Mouse (Mus musculus) spleen, adult 12 weeks (tissue): Measurements from ENCODE around the gene Pidd1.
A peak's percentile ranks its signal among the peaks of the same experiment; 100 is the strongest.

ENCODE experiments used
- DNase-seq: peaks from one replicate; pipeline ENCODE4 v3.0.0; 2022; ENCODE audit warnings: low spot score

Gene Pidd1

DNA sequence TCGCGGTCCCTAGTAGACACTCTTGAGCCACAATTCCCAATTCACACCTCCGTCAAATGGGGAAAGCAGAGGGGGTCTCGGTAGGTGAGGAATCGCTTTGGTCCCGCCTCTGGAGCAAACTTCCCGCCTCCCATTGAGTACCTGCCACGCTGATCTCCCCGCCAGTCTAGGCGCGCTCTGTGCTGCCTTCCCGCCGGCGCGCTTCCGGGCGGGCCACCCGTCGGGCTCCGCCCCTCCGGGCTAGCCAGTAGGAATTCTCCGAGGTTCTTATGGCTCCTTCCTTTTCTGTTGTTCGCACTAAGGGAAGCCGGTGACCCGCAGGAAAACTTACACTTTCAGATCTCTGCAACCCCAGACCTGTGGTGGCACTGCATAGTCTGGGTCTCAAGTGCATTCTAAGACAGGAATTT, at the start of gene Pidd1:
Gene Pidd1, minus strand, starts transcription at position 198 of the 410 bp plus-strand sequence.
- peak; percentile 62 for DNase-seq

DNA sequence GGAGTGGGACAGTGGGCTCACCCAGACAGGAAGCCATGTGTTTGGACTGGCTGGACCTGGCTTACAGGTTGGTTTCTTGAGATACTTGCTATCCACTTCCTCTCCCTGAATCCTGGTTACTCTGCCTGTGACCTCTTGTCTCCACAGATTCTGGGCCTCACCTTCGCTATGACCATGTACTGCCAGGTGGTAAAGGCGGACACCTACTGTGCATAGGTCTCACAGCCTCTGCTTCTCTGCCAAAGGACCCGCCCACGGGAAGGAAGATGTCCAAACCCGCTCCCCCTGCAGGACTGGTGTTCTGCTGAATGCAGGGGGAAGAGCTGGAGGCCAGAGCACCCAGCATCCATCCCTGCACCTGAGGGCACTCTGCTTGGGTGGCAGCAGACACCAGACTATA, 48.9 kb upstream of the Pidd1 start:
- no peak for DNase-seq

DNA sequence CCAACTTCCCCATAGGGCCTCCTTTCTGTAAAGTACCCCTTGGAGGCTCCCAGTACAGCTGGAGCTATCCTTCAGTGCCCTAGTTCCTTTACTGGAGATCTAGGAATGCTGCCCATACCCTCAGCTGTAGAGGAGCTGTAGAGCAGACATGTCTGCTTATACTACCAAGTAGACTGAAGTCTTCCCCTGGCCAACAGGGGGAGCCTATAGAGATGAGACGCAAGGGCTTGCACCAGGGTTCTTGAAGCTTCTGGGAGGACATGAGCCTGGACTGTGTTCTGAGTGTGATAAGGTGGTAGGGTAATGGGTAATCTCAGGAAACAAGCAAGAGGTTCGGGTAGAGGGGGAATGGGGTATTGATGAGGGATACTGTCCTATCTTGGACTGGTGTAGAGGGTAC, 47.3 kb upstream of the Pidd1 start:
- DNase-seq, result no peak

DNA sequence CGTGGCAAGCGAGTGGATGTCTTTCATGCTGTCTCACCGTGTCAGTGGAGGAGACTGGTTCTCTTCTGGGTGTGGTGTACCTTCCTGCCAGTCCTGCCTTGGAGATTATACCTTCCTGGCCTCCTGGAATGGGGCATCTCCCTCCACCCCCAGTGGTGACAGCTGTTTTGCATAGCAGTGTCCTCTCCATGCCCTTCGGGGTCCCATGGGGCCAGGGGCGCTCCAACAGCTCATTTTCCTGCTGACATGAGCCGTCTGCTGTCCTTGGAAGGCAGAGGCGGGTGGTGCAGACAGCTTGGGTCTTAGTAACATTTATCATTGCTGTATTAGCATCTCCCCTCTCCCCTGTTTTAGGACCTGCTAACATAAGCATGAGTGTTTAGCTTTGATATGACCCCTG, 43.3 kb upstream of the Pidd1 start:
- DNase-seq, result no peak

DNA sequence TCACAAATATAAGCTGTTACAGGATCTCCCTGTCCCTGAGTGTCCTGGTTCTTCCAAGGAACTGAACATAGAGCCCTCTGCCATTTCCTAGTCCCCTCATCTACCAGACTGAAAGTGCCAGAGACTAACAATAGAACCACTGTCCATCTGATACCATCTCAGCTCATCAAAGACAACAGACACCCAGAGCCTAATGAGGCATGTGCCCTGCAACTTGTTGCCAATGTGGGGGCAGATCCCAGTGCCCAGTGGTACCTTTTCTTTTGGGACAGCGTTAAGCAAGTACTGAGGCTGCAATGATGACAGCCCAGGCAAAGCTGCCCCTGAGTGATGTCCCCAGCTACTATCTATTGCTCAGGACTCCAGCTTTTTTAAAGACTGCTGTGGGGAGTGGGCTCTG, 42.4 kb upstream of the Pidd1 start:
- DNase-seq, result no peak

DNA sequence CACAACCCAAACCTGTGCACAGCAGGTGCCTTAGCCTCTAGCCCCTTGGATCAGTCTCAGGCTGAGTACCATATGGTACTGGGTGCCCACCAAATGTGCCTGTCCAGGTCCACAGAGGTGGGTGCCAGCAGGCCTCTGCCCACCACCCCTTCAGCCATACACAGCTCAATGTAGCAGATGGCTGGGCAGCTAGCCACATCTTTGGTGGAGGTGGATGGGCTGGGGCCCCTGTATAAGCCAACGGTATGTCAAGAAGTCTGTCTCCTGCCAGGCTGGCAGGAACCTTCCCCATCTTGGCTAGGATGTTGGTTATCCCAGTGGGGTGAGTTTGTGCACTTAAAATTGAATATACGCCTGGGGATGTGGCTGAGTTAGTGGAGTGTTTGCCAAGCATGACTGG, 41.8 kb upstream of the Pidd1 start:
- no peak for DNase-seq

DNA sequence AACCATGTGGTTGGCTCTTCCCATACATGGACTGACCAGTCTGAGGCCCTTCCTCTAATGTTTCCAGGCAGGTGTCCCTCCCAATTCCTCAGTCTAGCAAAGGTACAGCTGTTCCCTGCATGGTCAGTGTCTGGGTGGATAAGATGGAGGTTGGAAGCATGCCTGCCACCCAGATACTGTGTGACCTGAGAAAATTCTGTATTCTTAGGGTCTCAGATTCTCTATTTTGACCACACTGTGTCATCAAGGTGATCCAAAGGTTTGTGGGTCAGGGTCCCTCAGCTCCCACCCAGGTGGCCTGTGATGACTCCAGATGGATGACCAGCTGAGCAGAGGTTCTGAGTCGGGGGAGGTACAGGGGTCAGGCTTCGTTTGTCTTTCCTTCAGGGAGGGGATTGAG, 41.4 kb upstream of the Pidd1 start:
- no peak for DNase-seq

DNA sequence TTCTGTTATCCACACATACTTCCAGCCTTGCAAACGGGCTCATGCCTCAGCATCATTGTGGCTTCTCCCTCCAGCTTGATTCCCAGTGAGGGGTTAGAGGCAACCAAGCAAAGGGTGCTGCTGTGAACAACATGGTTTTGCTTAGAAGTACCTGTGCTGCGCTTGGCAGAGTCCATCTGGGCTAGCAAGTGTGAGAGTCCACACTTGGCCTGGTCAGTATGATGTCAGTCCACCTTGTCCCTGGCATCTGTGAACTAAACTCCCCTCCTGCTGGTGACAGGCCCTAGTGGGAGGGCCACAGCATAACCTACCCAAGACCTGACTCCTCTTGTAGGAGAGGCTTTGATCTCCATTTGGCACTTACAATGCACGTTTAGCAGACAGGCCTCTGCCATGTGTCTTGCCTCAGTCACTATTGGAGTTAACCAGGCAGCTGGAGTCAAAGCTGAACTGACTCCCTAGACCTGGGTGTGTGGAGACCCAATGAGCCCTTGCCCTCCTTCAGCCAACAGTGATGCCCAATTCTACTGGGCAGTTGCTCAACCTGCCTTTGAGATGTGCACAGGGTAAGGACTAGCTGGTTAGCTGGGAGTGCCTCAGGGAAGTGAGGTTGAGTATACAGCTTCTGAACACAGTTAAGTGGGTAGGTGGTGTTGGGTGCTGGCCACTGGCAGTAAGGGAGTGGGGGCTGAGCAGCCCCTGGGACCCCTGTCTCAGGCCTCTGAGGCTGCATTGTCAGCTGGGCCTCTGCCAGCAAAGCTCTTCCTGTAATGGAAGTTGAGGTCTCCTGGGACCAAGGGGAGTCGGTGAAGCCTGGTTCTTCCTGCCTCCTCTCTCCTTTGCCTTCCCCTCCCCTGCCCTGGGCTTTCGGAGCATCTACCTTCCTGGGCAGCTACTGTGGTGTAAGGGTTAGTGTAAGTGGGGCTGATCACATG, 40.6 kb upstream of the Pidd1 start:
- DNase-seq, result no peak

DNA sequence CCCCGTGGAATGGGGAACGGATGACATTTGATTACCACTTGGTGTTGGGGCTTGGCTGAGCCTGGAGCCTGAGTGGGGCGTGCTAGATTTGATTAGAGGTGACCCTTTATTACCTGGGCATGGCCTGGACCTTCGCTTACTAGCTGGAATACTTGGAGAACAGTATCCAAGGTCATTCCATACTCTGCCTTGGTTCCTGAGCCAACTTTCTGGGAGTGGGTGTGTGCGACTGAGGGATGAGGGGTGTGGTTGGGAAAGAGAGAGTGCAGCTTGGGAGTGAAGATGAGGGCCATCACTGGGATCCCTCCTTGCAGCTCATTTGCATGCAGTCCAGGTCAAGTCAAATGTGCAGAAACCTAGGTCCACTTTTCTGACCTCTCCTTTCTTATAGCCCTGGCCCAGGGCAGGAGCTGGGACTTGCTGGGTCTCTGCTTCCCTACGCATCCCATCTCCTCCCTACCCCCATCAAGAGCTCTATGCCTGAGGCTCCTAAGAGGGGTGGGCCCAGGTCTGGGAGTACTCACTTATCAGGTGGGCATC, 39.4 kb upstream of the Pidd1 start:
- no peak for DNase-seq

DNA sequence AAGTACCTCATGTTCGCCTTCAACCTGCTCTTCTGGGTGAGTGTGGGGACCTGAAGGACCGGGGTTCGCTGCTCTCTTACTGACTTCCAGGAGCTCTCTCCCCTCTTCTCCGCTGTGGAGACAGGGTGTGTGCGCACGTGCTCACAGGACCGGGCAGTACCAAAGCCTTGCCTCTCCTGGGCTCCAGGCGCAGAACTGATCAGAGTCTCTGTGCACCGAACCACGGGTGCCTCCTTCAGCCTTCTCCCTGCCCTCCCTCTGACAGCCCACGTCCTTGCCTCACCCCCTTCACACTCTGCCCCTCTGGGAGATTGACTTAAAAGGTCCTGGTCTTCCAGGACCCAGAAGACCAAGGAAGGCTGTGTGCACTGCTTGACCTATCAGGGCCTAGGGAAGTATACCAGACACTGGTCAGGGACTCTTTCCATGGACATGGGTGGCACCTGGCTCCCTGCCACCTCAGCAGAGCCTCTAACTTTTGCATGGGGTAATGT, 38.8 kb upstream of the Pidd1 start:
- no peak for DNase-seq

DNA sequence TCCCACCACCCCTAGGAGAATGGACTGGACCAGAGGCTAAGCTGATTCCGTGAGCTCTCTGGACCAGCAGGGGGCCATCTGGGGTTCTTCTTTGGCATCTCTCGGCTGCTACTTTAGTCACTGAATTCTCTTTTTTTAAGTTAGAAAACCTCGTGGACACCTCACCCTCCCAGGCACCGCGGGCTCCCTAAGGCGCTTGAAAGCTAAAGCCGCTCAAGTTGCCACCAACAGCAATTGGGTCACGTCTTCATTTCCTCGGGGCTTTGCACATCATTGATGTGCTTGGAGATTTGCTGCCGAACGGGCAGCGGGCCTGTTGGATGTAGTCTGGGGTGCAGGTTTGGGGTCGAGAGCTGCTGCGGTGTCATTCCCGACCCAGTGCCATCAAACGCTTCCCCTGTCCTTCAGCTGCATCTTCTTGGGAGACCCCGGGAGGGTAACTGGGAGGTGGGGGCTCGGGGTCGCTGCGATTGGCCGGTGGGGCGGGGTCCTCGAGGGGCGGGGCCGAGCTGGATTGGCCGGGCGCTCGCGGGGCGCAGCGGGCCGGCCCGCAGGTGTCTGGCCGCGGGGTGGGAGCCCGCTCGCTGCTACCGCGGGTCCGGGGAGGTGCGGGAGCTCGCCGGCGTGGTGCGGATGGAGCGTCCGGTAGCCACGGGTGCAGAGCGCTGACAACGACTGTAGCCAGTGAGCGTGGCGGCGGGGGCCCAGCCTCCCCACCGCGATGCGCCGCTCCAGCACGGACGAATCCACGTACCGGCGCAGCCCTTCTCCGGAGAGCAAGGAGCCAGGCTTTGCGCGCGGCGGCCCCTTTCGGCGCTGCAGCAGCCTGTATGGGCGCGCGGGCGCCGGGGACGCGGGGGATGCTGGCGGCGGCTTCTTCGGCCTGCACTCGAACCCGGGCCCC, 37.9 kb upstream of the Pidd1 start:
- no peak for DNase-seq

DNA sequence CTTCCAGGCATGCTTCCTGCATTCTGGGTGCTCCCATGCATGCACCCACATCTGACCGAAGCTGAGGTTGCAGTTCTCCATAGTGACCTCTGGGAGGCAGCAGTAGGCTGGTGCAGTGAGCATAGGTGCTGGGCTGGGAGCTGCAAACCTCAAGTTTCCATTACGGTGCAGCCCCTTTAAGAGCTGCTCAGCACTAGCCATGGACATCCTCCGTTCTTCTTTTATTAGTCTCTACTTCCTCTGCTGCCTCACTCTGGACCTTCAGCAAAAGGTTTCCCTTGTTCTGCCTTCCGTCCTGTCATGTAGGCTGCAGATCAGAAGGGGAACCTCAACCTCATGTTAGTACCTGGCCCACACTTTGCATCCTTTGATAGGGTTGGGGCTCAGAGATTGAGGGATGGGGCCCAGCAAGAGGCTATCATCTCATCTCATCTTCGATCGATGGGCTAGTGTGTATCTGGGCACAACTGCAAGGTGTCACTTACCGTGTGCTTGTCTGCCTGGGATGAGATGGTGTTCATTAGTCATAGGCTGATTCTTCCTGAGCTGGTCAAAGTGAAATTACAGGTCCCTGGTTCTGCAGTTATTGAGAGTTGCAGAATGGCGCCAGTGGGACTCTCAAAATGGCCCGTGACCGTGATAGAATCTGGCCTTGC, 37.1 kb upstream of the Pidd1 start:
- peak; percentile 67 for DNase-seq

DNA sequence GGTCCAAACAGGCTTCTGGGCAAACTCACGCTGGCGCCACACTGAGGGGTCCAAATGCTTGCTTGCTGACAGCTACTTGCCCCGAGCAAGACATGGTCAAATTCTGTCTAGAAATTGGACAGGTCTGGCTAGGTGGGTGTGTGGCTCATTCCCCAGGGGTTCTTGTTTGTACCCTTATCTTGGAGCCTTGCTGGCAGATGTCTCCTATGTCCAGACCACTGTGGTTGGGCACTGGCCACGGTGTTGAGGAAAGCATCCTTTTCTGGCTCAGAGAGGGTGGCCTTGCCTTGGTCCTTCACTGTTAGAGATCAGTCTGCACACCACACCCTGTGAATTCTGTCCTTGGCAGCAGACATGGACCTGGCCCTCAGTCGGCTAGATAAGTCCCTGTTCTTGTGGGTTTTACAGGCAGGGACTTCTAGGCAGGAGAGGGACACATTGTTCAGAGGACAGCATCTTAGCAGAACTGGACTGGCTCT, 34.5 kb upstream of the Pidd1 start:
- DNase-seq, result no peak

DNA sequence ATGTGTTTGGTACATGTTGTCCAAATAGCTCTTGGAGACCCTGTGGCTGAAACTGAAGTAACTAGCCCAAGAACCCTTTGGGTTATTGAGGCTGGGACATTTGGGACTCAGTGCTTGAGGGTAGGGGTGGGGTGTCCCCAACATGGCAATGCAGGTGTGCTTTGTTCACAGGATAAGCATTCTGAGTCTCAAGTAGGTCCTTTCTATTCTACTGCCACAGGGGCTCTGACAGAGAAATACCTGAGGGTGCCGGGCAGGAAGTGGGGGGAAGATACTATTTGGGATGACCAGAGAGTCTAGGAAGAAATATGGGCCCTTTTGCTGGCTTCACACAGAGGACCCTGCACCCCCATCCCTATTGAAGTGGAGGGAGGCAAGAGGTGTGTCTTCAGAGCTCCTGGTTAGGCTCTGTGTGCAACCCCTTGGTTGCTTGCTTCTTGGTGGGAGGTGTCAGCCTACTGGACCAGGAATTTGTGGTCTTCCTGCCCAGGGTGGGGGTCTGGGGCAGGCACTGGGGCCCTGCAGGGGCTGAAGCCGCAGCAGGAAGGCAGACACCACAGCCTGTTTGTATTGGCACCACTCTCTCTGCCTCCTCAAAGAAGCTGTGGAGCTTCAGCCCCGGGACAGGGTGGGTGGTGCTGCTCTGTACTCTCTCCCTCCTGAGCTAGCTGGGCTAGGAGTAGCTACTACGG, 33.9 kb upstream of the Pidd1 start:
- DNase-seq, result no peak

DNA sequence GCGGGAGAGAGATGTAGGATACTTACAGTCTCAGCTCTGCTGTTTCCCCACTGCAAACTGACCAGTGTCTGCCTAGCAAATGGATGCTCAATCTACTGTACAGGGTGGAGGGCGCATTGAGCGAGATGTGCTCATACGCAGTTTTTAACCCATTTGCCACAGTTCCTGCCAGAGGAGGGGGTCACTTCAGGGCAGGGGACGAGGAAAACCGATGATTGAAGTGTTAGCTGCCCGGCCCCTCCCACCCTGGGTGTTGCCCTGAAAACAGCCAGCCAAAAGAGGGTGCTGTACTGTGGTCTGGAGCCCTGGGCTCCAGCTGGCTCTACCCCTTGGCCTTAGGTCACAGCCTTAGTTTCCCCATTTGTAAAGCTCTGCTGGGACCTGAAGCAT, 33.2 kb upstream of the Pidd1 start:
- DNase-seq, result no peak

DNA sequence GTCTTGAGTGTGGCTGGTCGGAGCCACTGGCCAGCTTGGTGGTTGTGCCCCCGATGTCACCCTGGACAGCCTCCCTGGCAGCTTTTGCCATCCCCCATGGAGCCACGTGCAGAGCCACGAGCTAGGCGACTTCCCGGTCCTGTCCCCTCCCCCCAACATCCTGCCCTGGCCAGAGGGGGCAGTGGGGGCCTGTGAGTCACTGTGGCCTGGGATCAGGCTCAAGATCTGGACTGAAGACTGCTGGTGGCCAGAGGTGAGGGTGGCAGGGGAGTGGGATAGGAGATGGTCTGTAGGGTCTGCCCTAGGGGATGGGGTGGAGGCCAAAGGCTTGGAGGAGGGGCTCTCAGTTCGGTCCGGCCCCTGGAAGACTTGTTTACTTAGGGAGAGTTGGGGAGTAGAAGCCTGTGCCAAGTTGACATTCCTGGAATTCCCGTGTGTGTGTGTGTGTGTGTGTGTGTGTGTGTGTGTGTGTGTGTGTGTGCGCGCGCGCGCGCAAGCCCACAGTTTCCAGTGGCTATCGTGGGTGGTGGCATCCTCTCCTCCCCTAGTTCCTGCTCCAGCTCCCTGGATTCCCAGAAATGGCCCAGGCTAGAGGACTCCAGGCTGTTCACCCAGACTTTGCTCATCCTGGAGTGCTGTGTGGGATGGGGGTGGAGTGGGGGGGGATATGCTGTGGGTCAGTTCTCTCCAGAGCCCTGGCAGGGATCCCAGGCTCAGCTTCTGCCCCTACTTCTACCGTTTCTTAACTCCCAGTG, 32.6 kb upstream of the Pidd1 start:
- no peak for DNase-seq

DNA sequence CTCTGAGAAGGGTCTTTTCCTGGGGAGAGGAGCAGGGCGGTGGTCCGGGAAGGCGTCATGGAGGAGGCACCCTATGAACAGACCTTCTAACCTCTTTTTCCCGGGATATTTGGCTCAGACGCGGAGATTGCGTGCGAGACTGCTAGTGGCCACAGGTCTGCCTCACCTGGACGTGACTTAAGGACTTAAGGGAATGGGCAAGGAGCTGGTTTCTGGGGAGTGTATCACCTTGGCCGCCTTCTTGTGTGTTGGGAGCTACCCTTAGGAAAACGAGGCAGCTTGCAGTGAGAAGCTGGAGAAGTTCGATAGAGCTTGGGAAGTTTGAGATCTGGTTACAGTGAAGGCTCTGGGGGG, 32.0 kb upstream of the Pidd1 start:
- DNase-seq, result no peak

DNA sequence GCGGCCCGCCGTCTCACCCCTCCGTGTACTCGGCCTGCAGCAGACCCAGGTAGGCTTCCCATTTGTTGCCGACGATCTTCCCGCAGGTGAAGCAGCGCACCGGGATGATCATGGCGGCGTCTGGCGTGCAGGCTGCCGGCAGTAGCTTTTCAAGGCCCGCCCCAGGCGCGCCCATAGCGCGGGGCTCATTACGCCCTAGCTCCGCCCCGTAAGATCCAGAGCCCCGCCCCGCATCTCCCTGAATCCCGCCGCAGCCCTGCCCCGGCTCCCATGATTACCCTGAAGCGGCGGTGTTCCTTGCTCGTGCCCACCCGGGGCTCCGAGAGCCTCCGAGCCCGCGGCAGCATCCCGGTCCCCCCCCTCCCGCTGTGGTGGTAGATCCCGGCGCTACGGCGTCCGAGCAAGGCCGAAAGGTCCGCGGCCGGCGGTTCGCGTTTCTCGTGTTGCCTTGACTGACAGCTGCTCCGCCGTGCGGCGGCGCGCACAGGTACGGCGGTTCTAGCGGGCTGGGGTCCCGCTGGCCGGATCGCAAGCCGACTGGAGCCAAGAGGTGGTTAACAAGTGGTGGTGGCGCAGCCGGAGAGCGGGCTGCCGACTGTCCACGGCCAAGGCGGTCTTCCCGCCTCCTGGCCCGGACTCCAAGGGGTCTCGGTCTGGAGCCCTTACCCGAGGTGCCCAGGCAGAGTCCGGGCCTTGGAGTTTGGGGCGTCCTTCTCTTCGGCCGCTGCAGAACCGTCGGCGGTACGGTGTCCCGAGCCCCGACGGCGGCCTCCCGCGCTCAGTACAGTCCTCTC, 31.4 kb upstream of the Pidd1 start, which contains the start of the genes Polr2l and Tspan4:
Gene Polr2l, minus strand, starts transcription at position 122 of the 794 bp plus-strand sequence.
Gene Tspan4, plus strand, starts transcription at position 230 of the 794 bp plus-strand sequence.
- DNase-seq, result peak; percentile 86

DNA sequence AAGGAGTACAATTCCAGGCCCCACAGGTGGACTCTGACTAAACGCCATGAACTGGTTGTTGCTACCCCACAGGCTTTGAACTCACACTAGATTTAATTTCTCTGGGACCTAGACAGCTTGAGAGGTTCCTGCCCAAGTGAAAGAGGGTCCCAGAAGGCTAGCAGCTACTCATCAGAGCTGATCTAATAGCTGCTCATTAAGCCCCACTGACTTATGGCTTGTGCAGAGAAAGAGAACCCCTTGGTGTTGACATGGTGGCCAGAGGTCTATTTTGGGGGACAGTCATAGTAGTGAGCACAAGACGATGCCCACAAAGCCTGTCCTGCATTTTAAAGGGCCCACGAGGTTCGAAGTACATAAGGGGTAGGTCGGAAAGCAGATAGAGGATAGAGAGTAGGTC, 30.3 kb upstream of the Pidd1 start:
- DNase-seq, result no peak

DNA sequence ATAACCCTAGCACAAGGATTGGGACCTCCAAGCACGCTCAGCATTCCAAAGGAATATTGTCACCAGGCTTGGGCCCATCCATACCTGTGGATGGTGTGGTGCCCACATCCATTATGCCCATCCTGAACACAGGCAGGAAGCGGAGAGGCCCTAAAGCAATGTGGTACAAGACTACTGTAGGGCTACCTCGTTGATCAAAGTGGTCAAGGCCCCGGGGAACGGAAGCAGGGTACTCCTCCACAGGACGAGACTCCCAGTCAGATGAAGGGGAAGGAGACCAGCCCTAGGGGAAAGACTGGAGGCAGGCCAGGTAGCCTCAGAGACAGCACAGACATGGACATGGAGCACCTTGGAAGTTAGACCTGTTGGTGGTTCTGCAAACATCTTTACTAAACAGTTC, 28.9 kb upstream of the Pidd1 start:
- DNase-seq, result no peak
